Mouse (Mus musculus): Measurements from ENCODE around the gene Usp21.

DNA sequence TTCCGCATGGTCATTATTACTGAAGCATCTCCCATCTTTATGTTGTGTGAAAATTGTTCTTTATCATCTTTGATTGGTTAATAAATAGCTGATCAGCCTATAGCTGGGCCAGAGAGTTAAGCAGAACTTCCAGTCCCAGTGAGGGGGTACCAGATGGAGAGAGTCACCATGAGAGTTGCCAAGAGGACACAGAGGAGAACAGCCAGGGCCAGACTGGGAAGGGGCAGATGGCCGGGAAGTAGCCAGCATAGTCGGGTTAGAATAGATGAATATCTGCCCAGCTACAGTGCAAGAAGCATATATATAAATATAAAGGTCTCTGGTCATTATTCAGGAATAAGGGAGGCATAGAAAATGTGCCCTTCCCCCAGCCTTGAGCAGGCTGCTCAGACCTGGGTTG lies 10.4 kb upstream of the Usp21 start:
- TF ChIP-seq CTCF (IDR thresholded peaks at IDR 0.05; ENCODE audit: low read depth) (no peak), EP300 (IDR thresholded peaks at IDR 0.05; ENCODE audit: low read depth) (no peak)
